Mouse (Mus musculus): Measurements from ENCODE around the gene Gadd45g.

DNA sequence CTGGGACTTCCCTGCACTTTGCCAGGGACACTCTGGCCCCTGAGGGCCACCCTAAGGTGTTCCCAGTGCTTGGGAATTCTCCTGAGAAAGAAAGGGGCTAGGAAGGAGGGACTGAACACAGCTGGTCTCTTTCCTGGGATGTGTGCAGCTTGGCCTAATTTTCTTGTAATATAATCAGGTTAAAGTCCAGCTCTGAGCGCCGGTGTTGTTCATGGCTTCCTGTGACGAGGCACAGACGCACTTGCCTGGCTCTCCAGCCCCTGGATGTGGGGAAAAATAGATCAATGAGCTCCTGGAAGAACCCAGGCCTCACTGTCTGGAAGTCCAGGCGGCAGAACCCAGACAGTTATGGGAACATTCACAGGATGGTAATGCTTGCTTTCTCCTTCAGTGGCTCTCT lies 10.7 kb downstream of the Gadd45g start:
- no peak for TF ChIP-seq POLR2A (IDR thresholded peaks at IDR 0.05; ENCODE audit: insufficient read length, low read depth)
- no peak for TF ChIP-seq SRF (IDR thresholded peaks at IDR 0.05; ENCODE audit: control insufficient read depth, insufficient read length, low read depth)
- no peak for TF ChIP-seq MAX (IDR thresholded peaks at IDR 0.05; ENCODE audit: low read depth)
- no peak for TF ChIP-seq MYOG (IDR thresholded peaks at IDR 0.05; ENCODE audit: control insufficient read depth in 1 of 3, insufficient read depth in 1 of 3, insufficient read length in 2 of 3, low read depth in 2 of 3)
- TF ChIP-seq TCF3 (IDR thresholded peaks at IDR 0.05; ENCODE audit: insufficient read length, low read depth) = no peak
- TF ChIP-seq POLR2AphosphoS2 (IDR thresholded peaks at IDR 0.05; ENCODE audit: insufficient read length, low read depth) = no peak

Measured in myocyte (in vitro differentiated cells).